Mouse (Mus musculus) central nervous system, embryonic 11.5 days (tissue): ENCODE measurements around the gene Arrdc5. TPM values are rescaled to one million over a fixed set of nuclear protein-coding genes. Genes with fewer than 3 reads are reported as not detected.

Experiments
- polyA plus RNA-seq: library from polyadenylated mRNA; depleted of rRNA; stranded (reverse); fragments of >200 nt; gene quantifications from 2 replicates; pipeline ENCODE4 v1.2.3, GENCODE M21; 2012; rRNA removed

Arrdc5 gene
- polyA plus RNA-seq: not detected in 2 replicates

GRCm38 (mm10) chr17:56300186-56300585 lies at the start of gene Arrdc5:
Gene Arrdc5, minus strand, starts transcription at chr17:56300286.

GRCm38 (mm10) chr17:56325450-56326152 lies 25.5 kb upstream of the Arrdc5 start, which contains the start of gene Kdm4b:
Gene Kdm4b, plus strand, starts transcription at chr17:56326062.

GRCm38 (mm10) chr17:56303160-56303846 lies 3.2 kb upstream of the Arrdc5 start, which contains the start of gene Uhrf1:
Gene Uhrf1, plus strand, starts transcription at chr17:56303321.

GRCm38 (mm10) chr17:56292531-56293222 lies 7.4 kb downstream of the Arrdc5 start, which contains the start of gene Plin3:
Gene Plin3, minus strand, starts transcription at chr17:56292873.

GRCm38 (mm10) chr17:56276643-56277566 lies 23.2 kb downstream of the Arrdc5 start, which contains the start of gene Ticam1:
Gene Ticam1, minus strand, starts transcription at chr17:56276786.

GRCm38 (mm10) chr17:56256239-56256881 lies 43.7 kb downstream of the Arrdc5 start, which contains the start of gene Fem1a:
Gene Fem1a, plus strand, starts transcription at chr17:56256810.

Other genes starting within 250 kb of the Arrdc5 start
- gene Ubxn6, start 225.3 kb downstream of the Arrdc5 start, polyA plus RNA-seq: 47.3 and 53.2 TPM in 2 replicates
- 143 and 299 TPM in 2 replicates for gene Hdgfl2, start 220.7 kb downstream of the Arrdc5 start, polyA plus RNA-seq
- 0.04 and 0.06 TPM in 2 replicates for gene Plin4, start 190.5 kb downstream of the Arrdc5 start, polyA plus RNA-seq
- gene Plin5, start 182.7 kb downstream of the Arrdc5 start, polyA plus RNA-seq: 0.11 and 0.13 TPM in 2 replicates
- 0.06 and 0.07 TPM in 2 replicates for gene Lrg1, start 178.3 kb downstream of the Arrdc5 start, polyA plus RNA-seq
- gene Sema6b, start 159.9 kb downstream of the Arrdc5 start, polyA plus RNA-seq: 7.0 and 7.3 TPM in 2 replicates
- gene Tnfaip8l1, start 137.8 kb downstream of the Arrdc5 start, polyA plus RNA-seq: 4.8 and 6.9 TPM in 2 replicates
- gene Mydgf, start 116.4 kb downstream of the Arrdc5 start, polyA plus RNA-seq: 50.1 and 59.6 TPM in 2 replicates
- gene Dpp9, start 81.4 kb downstream of the Arrdc5 start, polyA plus RNA-seq: 40.9 and 49.3 TPM in 2 replicates
- 13.1 and 15.6 TPM in 2 replicates for gene Fem1a, start 43.5 kb downstream of the Arrdc5 start, polyA plus RNA-seq
- 2.1 and 4.8 TPM in 2 replicates for gene Ticam1, start 23.5 kb downstream of the Arrdc5 start, polyA plus RNA-seq
- gene Plin3, start 7.4 kb downstream of the Arrdc5 start, polyA plus RNA-seq: 15.0 and 22.5 TPM in 2 replicates
- gene Uhrf1, start 3.0 kb upstream of the Arrdc5 start, polyA plus RNA-seq: 152 and 161 TPM in 2 replicates
- 36.0 and 42.0 TPM in 2 replicates for gene Kdm4b, start 25.8 kb upstream of the Arrdc5 start, polyA plus RNA-seq
- gene Ptprs, start 176.2 kb upstream of the Arrdc5 start, polyA plus RNA-seq: 558 and 686 TPM in 2 replicates
- gene Znrf4, start 212.1 kb upstream of the Arrdc5 start, polyA plus RNA-seq: not detected in 2 replicates